9 mouse cellular contexts compared by ENCODE assay signal in the genomic region with DNA sequence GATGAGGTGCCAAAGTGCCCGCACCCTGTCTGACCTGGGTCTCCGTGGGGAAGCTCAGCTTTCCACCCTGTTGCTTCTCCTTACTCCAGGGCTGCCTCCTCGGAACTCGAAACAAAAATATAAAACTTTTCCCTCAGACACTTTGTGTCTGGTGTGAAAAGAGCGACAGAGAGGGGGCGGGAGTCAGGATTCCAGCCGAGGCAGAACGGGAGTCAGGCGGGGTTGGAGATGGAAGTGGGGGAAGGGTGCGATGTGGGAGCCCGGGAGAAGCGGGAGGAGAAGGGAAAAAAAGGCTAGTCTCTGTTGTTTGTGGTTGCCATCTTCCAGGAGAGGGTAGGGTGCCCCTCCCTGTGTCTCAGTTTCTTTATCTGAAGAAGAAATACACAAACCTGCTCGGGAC. TPM values are rescaled to one million over a fixed set of nuclear protein-coding genes. Genes with fewer than 3 reads are reported as not detected.
DNase-seq lines count a peak whose midpoint lies in the region; ATAC-seq and TF ChIP-seq lines count a peak whose summit lies in the region.
"Had no signal": no experiment of that assay in that cellular context is flagged by ENCODE, and none has a peak within 500 bp of the region (broad histone marks: within the 10 kb centered on the region; RNA-seq: fewer than 3 reads in every experiment).

No protein-coding gene starts in this region.

- H3K9me3 ChIP-seq in lung, embryonic 14.5 days (ENCODE audit: low read depth, low read length): no peaks in the 10 kb centered on the region
- H3K9me3 ChIP-seq in forebrain, embryonic 15.5 days: no peaks in the 10 kb centered on the region
- H3K9me3 ChIP-seq in intestine, postnatal 0 days (ENCODE audit: control insufficient read depth): no peaks in the 10 kb centered on the region
- no peaks in the 10 kb centered on the region for H3K9me3 ChIP-seq in neural tube, embryonic 14.5 days (ENCODE audit: control insufficient read depth, low read length)

- no peaks in the 10 kb centered on the region for H3K27me3 ChIP-seq in lung, embryonic 14.5 days (ENCODE audit: insufficient read depth, low read length)
- no peaks in the 10 kb centered on the region for H3K27me3 ChIP-seq in forebrain, embryonic 15.5 days
- H3K27me3 ChIP-seq in intestine, postnatal 0 days (replicated peaks; ENCODE audit: control insufficient read depth, insufficient read depth, low read length): no peaks in the 10 kb centered on the region
- no peaks in the 10 kb centered on the region for H3K27me3 ChIP-seq in neural tube, embryonic 14.5 days (ENCODE audit: control insufficient read depth, insufficient read depth, low read length)
- H3K27me3 ChIP-seq: Patski had no signal

- DNase-seq in lung, embryonic 14.5 days: peak; percentile 55
- DNase-seq in lung, adult 2 months: no peak
- DNase-seq in cerebellum, postnatal 36 days: no peak
- DNase-seq in urinary bladder, postnatal 10 days (ENCODE audit: low spot score): no peak

- TF ChIP-seq CTCF in lung, embryonic 14.5 days (IDR thresholded peaks at IDR 0.05; ENCODE audit: low read depth): no peak
- no peak for TF ChIP-seq CTCF in lung, adult 2 months (IDR thresholded peaks at IDR 0.05; ENCODE audit: insufficient read depth, low read length)
- TF ChIP-seq CTCF in intestine, postnatal 0 days (IDR thresholded peaks at IDR 0.05; ENCODE audit: low read depth): 0 out of 2 replicates have a peak, but pooled peaks have one; percentile 6

- H3K36me3 ChIP-seq in lung, embryonic 14.5 days (ENCODE audit: insufficient read depth): no peaks in the 10 kb centered on the region
- no peaks in the 10 kb centered on the region for H3K36me3 ChIP-seq in forebrain, embryonic 15.5 days
- H3K36me3 ChIP-seq in intestine, postnatal 0 days (ENCODE audit: control insufficient read depth, insufficient read depth): no peaks in the 10 kb centered on the region
- H3K36me3 ChIP-seq in neural tube, embryonic 14.5 days (ENCODE audit: control insufficient read depth, insufficient read depth, low read length): no peaks in the 10 kb centered on the region

- peak overlapping the region; percentile 56 for H3K4me2 ChIP-seq in lung, embryonic 14.5 days
- H3K4me2 ChIP-seq in forebrain, embryonic 15.5 days (replicated peaks): peak overlapping the region; percentile 14
- peak overlapping the region; percentile 37; the same call in 1 of the 2 replicates for H3K4me2 ChIP-seq in intestine, postnatal 0 days (replicated peaks; ENCODE audit: low read depth)
- peak overlapping the region; percentile 24; the same call in 1 of the 2 replicates for H3K4me2 ChIP-seq in neural tube, embryonic 14.5 days (ENCODE audit: low read depth, low read length)

- H3K4me3 ChIP-seq in lung, embryonic 14.5 days (ENCODE audit: low read depth, low read length): no peak overlapping the region
- H3K4me3 ChIP-seq in lung, adult 2 months (replicated peaks; ENCODE audit: extremely low read depth, low read depth, low read length): no peak overlapping the region
- H3K4me3 ChIP-seq in forebrain, embryonic 15.5 days: no peak overlapping the region
- no peak overlapping the region for H3K4me3 ChIP-seq in intestine, postnatal 0 days (ENCODE audit: low read depth, low read length)
- no peak overlapping the region for H3K4me3 ChIP-seq in neural tube, embryonic 14.5 days (ENCODE audit: low read depth, low read length)

- 3% methylated on average over 13 of the region's 13 CpGs for WGBS in lung, embryonic 14.5 days
- 16% methylated on average over 13 of the region's 13 CpGs for WGBS in lung, adult 2 months
- 9% methylated on average over 13 of the region's 13 CpGs for WGBS in forebrain, embryonic 15.5 days
- WGBS in intestine, postnatal 0 days: 10% methylated on average over 13 of the region's 13 CpGs
- 6% methylated on average over 13 of the region's 13 CpGs for WGBS in neural tube, embryonic 14.5 days

- H3K9ac ChIP-seq in lung, embryonic 14.5 days: no peak overlapping the region
- no peak overlapping the region for H3K9ac ChIP-seq in forebrain, embryonic 15.5 days (replicated peaks)
- no peak overlapping the region for H3K9ac ChIP-seq in intestine, postnatal 0 days (ENCODE audit: low read depth, low read length)
- no peak overlapping the region for H3K9ac ChIP-seq in neural tube, embryonic 14.5 days (replicated peaks; ENCODE audit: low read depth, low read length)

- ATAC-seq in lung, embryonic 14.5 days (ENCODE audit: insufficient read depth): no peak
- no peak for ATAC-seq in forebrain, embryonic 15.5 days (replicated peaks)
- ATAC-seq in intestine, postnatal 0 days: no peak
- no peak for ATAC-seq in neural tube, embryonic 14.5 days (ENCODE audit: low read depth)
- no peak for ATAC-seq in inflammation-experienced regulatory T-cells, adult 6 months
- ATAC-seq: Patski had no signal

- H3K4me1 ChIP-seq in lung, embryonic 14.5 days (ENCODE audit: insufficient read depth): peaks cover 13% of the 10 kb centered on the region; the same call in 1 of the 2 replicates
- peaks cover 3% of the 10 kb centered on the region; the same call in 1 of the 2 replicates for H3K4me1 ChIP-seq in lung, adult 2 months (ENCODE audit: control insufficient read depth, insufficient read depth, low read length)
- peaks cover 44% of the 10 kb centered on the region for H3K4me1 ChIP-seq in forebrain, embryonic 15.5 days
- 0 out of 2 replicates have a peak, but pooled peaks cover 5% of the 10 kb centered on the region for H3K4me1 ChIP-seq in intestine, postnatal 0 days (replicated peaks; ENCODE audit: control insufficient read depth, insufficient read depth, low read length)
- peaks cover 35% of the 10 kb centered on the region for H3K4me1 ChIP-seq in neural tube, embryonic 14.5 days (ENCODE audit: control insufficient read depth, insufficient read depth, low read length)

- no peak for TF ChIP-seq POLR2A in lung, adult 2 months (IDR thresholded peaks at IDR 0.05; ENCODE audit: borderline replicate concordance, extremely low read depth, low read depth, low read length)

- peak overlapping the region; percentile 13; the same call in 1 of the 2 replicates for H3K27ac ChIP-seq in lung, embryonic 14.5 days (ENCODE audit: low read depth)
- H3K27ac ChIP-seq in forebrain, embryonic 15.5 days (replicated peaks): 0 out of 2 replicates have a peak overlapping the region, but pooled peaks have one; percentile 6
- no peak overlapping the region for H3K27ac ChIP-seq in intestine, postnatal 0 days (ENCODE audit: low read depth, low read length)
- H3K27ac ChIP-seq in neural tube, embryonic 14.5 days (ENCODE audit: low read depth, low read length): no peak overlapping the region

RNA-seq across cellular contexts. Expression of a gene that starts 41.7 kb away (rescaled TPM):
- 2.6 and 3.2 TPM in 2 replicates for polyA plus RNA-seq in lung, embryonic 14.5 days (2014; fragmentation: Nextera tagmentation; extraction: Ambion mirVana)
- polyA plus RNA-seq in lung, adult 2 months (2012; rRNA removed): 21.7 and 26.9 TPM in 2 replicates
- 9.7 and 10.7 TPM in 2 replicates for polyA plus RNA-seq in forebrain, embryonic 15.5 days (2015; fragmentation: Nextera tagmentation; extraction: Ambion mirVana)
- polyA plus RNA-seq in intestine, postnatal 0 days (2015; fragmentation: Nextera tagmentation; extraction: Ambion mirVana): 10.9 and 12.2 TPM in 2 replicates
- 19.6 and 25.8 TPM in 2 replicates for polyA plus RNA-seq in neural tube, embryonic 14.5 days (2014; fragmentation: Nextera tagmentation; extraction: Ambion mirVana)
- 1 to 10 TPM; 1.0 to 2.1 (median 1.2) TPM for polyA plus RNA-seq in inflammation-experienced regulatory T-cells, adult 6 months (2017; shearing (Covaris generic))

Comparison
In these comparisons a context has a peak if more than half of its experiments do, and no peak if none do; other contexts are left out.
1. H3K27ac ChIP-seq: peak in lung, embryonic 14.5 days (single experiment) and forebrain, embryonic 15.5 days (single experiment); none in intestine, postnatal 0 days (single experiment) and neural tube, embryonic 14.5 days (single experiment).
2. Peak in every context shown above with its lines, with median percentiles within 50 percentile points of each other: H3K4me2 ChIP-seq.